Comparison of ENCODE assay signal across 8 mouse cellular contexts in the genomic region with DNA sequence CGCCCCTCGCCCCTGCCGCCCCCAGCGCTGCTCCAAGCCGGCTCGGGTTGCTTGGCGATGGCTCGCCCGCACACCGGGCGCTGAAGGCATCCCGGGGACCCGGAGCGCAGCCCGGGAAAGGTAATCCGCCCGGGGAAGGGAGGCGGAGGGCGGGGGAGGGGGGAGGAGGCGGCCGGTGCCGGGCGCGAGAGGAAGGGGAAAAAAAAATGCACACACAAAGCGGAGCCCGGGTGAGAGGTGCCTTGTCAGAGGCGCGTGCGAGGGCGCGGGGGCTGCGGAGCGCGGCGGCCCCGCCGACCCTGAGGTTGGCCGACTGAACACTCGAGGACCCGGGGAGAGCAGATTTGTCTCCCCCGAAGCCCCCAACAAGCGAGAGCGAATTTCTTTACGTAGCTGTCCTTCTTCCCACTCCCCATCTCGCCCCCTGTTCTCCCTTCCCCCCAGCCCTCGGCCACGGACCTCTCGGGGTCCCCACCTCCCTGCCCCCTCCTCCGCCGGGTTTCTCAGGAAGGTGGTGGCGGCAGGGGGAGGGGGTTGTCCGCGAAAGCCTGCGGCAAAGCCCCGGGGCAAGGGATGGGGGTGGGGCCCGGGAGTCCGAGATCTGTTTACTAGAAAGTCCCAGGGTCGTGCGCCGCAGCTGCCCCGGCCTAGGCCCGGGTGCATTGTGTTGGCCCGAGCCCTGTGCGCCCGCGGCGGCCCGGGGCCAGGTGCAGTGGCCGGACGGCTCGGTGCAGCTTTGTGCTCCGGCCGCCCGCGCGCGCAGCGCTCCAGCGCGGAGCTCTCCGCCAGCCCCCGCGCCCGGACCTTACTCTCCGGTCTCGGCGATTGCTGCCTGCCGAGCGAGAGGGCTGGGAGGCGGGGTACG. TPM values are rescaled to one million over a fixed set of nuclear protein-coding genes. Genes with fewer than 3 reads are reported as not detected.
A peak's percentile ranks its signal among the peaks of the same experiment; 100 is the strongest.
DNase-seq lines count a peak whose midpoint lies in the region; ATAC-seq and TF ChIP-seq lines count a peak whose summit lies in the region.

No protein-coding gene starts in this region.

- H3K27me3 ChIP-seq in Patski: peaks cover 14% of the 10 kb centered on the region
- H3K27me3 ChIP-seq in forebrain, embryonic 15.5 days: no peaks in the 10 kb centered on the region

- WGBS in forebrain, embryonic 15.5 days: 0% methylated on average over 89 of the region's 91 CpGs

- in situ Hi-C loops in Patski (cut with MboI; ENCODE audit: low pct_unique_long_range_greater_than_20kb): loop anchor here (10.0 kb wide), 1 partner anchor 261 kb away; no protein-coding TSS in a partner anchor

- H3K9me3 ChIP-seq in forebrain, embryonic 15.5 days: no peaks in the 10 kb centered on the region

- peak overlapping the region; percentile 100 for H3K27ac ChIP-seq in forebrain, embryonic 15.5 days (replicated peaks)

- TF ChIP-seq CTCF in Patski (IDR thresholded peaks at IDR 0.05): no peak

- POLR2A ChIA-PET in Patski (lab: Charles Lee): interaction anchor here (0.7 to 1.2 kb wide), 2 partner anchors 18 to 20 kb away, joined by 3 to 4 read pairs; no protein-coding TSS in a partner anchor

- ATAC-seq in Patski: peak; percentile 72
- ATAC-seq in forebrain, embryonic 15.5 days (replicated peaks): peak; percentile 49

- H3K4me3 ChIP-seq in forebrain, embryonic 15.5 days: peak overlapping the region; percentile 92

- no peaks in the 10 kb centered on the region for H3K36me3 ChIP-seq in forebrain, embryonic 15.5 days

- intact Hi-C loops in heart, postnatal 14 days (cut with DNase I): loop anchor here (10.0 kb wide), 1 partner anchor 261 kb away; no protein-coding TSS in a partner anchor

- CTCF ChIA-PET in Patski (lab: Charles Lee): no interaction called here

- H3K9ac ChIP-seq in forebrain, embryonic 15.5 days (replicated peaks): peak overlapping the region; percentile 100

- peaks cover 49% of the 10 kb centered on the region for H3K4me1 ChIP-seq in forebrain, embryonic 15.5 days

- DNase-seq in Patski (ENCODE audit: low read depth, low spot score): no peak
- DNase-seq in cerebellum, adult 11 months: peak; percentile 59
- DNase-seq in heart, postnatal 14 days: peak; percentile 66 to 71
- DNase-seq in layer of hippocampus, postnatal 10 days (ENCODE audit: low spot score in 2 of 2): peak; percentile 57 to 73
- peak; percentile 50 for DNase-seq in lung, postnatal 10 days
- DNase-seq in right cerebral cortex, adult 18-20 months: peak; percentile 67
- no peak for DNase-seq in spleen, adult 12 weeks (ENCODE audit: low spot score)

- H3K4me2 ChIP-seq in forebrain, embryonic 15.5 days (replicated peaks): peak overlapping the region; percentile 87

RNA-seq across cellular contexts. Expression of gene Mpped2, which starts 0.9 kb away (rescaled TPM):
- 4.6 TPM for polyA plus RNA-seq in Patski (2021)
- 212 and 221 TPM in 2 replicates for polyA plus RNA-seq in forebrain, embryonic 15.5 days (2015; fragmentation: Nextera tagmentation; extraction: Ambion mirVana)
- total RNA-seq in heart, postnatal 14 days (2021): 10 to 100 TPM; 14.8 to 22.1 TPM
- total RNA-seq in layer of hippocampus, postnatal 10 days (2021): 10 to 100 TPM; 40.8 to 46.8 TPM

Comparison
In these comparisons a context has a peak if more than half of its experiments do, and no peak if none do; other contexts are left out.
1. DNase-seq: peak in cerebellum, adult 11 months (single experiment), heart, postnatal 14 days (2 of 2), layer of hippocampus, postnatal 10 days (2 of 2), lung, postnatal 10 days (single experiment) and right cerebral cortex, adult 18-20 months (single experiment); none in Patski (single experiment) and spleen, adult 12 weeks (single experiment).